Mouse (Mus musculus) limb, embryonic 14.5 days (tissue): ENCODE results near the gene Dcaf1. TPM values are rescaled to one million over a fixed set of nuclear protein-coding genes. Genes with fewer than 3 reads are reported as not detected.

Experiments
- ATAC-seq: fragments of 200-750 bp; cut with Nextera tagmentation; 2 replicates; pipeline ENCODE4 v1.8.0; 2017; ENCODE audit warnings: low read depth, moderate number of reproducible peaks, moderate TSS enrichment; ENCODE audit not compliant: low FRiP score
- DNase-seq: peaks from one replicate; pipeline ENCODE4 v3.0.0-alpha.2; 2015; ENCODE audit warnings: low spot score
- H3K27ac ChIP-seq: fragments of 300-500 bp; sonication (generic); replicated peaks from 2 replicates; pipeline ENCODE4 v1.5.1; 2014; ENCODE audit warnings: low read depth, mild to moderate bottlenecking, low read length, moderate library complexity, mixed read lengths
- H3K27me3 ChIP-seq: fragments of 300-500 bp; sonication (generic); 2 replicates; pipeline ENCODE4 v1.6.1; 2014; ENCODE audit warnings: low read length, mixed read lengths; ENCODE audit not compliant: control insufficient read depth, insufficient read depth
- H3K36me3 ChIP-seq: fragments of 300-500 bp; sonication (generic); 2 replicates; pipeline ENCODE4 v1.6.1; 2014; ENCODE audit warnings: mild to moderate bottlenecking, low read length, moderate library complexity, mixed read lengths; ENCODE audit not compliant: control insufficient read depth, insufficient read depth
- H3K4me1 ChIP-seq: fragments of 300-500 bp; sonication (generic); 2 replicates; pipeline ENCODE4 v1.6.1; 2014; ENCODE audit warnings: antibody characterized with exemption, low read length, mixed read lengths; ENCODE audit not compliant: control insufficient read depth, insufficient read depth
- H3K4me2 ChIP-seq: fragments of 300-500 bp; sonication (generic); replicated peaks from 2 replicates; pipeline ENCODE4 v1.6.1; 2014; ENCODE audit warnings: low read depth, mild to moderate bottlenecking, low read length, moderate library complexity; ENCODE audit not compliant: severe bottlenecking
- H3K4me3 ChIP-seq: fragments of 300-500 bp; sonication (generic); replicated peaks from 2 replicates; pipeline ENCODE4 v1.5.1; 2014; ENCODE audit warnings: low read length
- H3K9ac ChIP-seq: fragments of 300-500 bp; sonication (generic); 2 replicates; pipeline ENCODE4 v1.6.1; 2014; ENCODE audit warnings: mild to moderate bottlenecking, low read depth, low read length, moderate library complexity; ENCODE audit not compliant: severe bottlenecking
- H3K9me3 ChIP-seq: fragments of 300-500 bp; sonication (generic); 2 replicates; pipeline ENCODE4 v1.6.1; 2016; ENCODE audit warnings: low read length; ENCODE audit not compliant: control insufficient read depth
- POLR2A ChIP-seq: fragments of 200-500 bp; IDR thresholded peaks from 2 replicates; pipeline ENCODE4 v1.8.0; 2012; ENCODE audit warnings: inconsistent platforms, mild to moderate bottlenecking, moderate library complexity, borderline replicate concordance; ENCODE audit not compliant: insufficient read depth, insufficient read length; ENCODE audit errors: extremely low read depth
- WGBS: fragments of 180-500 bp; shearing (Covaris S2); extraction: QIAGEN DNeasy Blood & Tissue Kit; methylation state at CpG from one replicate; pipeline ENCODE4 v1.1.7; 2014; 5-methylcytosine and 5-hydroxymethylcytosine counted together
- polyA plus RNA-seq, 2 experiments: library from polyadenylated mRNA; depleted of rRNA in 1 of 2; stranded (reverse) in 1 of 2; unstranded in 1 of 2; fragments of >200 nt; fragmentation: Nextera tagmentation in 1 of 2; extraction: Ambion mirVana in 1 of 2; gene quantifications; 2 replicates each; pipeline versions ENCODE4 v1.2.1 to v1.2.3; 2012 to 2014

Dcaf1 gene
- polyA plus RNA-seq, 2 experiments = 18.4 to 27.6 TPM

DNA sequence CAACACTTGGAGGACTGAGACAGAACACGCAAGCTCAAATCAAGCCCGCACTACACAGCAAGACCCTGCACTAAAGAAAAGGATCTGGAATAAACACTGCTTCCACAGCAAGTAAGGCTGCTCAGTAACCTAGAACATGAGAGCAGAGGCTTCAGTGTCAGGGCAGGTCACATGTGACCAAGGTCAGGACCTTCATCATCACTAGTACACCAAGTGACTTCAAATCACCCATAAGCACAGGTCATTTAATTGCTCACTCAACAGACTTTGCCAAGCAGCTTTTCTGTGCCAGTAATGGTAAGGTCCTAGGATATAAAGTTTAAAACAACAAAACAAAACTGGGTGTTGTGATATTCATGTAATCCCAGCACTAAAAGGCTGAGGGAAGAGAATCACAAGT lies 38.1 kb upstream of the Dcaf1 start:
- ATAC-seq (no peak), DNase-seq (no peak)
- Histone ChIP-seq H3K9me3 (no peaks in the 10 kb centered on the region), H3K36me3 (no peaks in the 10 kb centered on the region), H3K4me2 (no peak overlapping the region), H3K27ac (no peak overlapping the region), H3K4me3 (no peak overlapping the region), H3K27me3 (no peaks in the 10 kb centered on the region), H3K4me1 (peaks cover 5% of the 10 kb centered on the region), H3K9ac (no peak overlapping the region)
- no peak for TF ChIP-seq POLR2A
- WGBS = 91% methylated on average over 2 of the region's 2 CpGs

GRCm38 (mm10) chr9:106785206-106785605 lies 36.5 kb upstream of the Dcaf1 start:
- no peaks in the 10 kb centered on the region for H3K9me3 ChIP-seq
- H3K27ac ChIP-seq = no peak overlapping the region
- no peaks in the 10 kb centered on the region for H3K36me3 ChIP-seq
- 79% methylated on average over 3 of the region's 3 CpGs for WGBS
- no peak overlapping the region for H3K9ac ChIP-seq
- ATAC-seq (no peak), DNase-seq (no peak)
- no peak for TF ChIP-seq POLR2A
- H3K4me2 ChIP-seq = no peak overlapping the region
- no peaks in the 10 kb centered on the region for H3K27me3 ChIP-seq
- no peak overlapping the region for H3K4me3 ChIP-seq
- H3K4me1 ChIP-seq = peaks cover 11% of the 10 kb centered on the region

DNA sequence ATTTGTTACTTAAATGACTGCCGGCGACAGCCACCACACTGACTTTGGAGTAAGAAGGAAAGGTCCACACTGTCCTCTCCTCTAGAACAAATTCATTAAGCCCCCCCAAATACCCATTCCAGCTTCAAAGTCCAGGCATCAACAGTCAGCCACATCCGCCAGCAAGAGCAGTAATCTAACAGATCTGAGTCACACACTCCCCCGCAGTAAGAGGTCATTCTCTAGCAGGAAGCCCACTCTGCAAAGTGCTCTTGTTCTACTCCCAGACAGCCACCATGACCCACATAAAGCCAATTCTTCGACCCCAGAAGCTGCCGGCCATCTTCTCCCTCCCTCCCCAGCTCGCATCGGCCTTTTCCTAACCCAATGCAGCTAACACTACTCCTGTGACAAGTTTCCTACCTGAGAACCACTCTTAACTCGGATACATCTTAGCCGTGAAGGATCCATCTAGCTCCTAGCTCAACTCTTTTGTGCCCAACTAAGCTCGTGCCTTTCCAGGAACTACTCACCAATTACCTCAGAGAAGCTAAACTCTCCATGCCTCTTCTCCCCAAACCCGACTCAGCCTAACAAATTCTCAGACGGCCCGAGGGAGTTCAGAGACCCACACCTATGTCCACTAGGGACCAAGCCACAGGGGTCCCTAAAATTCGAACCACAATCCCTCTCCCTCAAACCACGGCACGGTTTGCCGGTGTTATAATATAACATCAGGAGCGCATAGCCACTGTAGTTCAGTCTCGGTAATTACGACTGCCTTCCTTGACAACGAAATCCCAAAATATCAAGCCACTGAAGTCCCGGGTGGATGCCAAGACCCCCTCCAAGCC lies 33.5 kb upstream of the Dcaf1 start:
- Histone ChIP-seq H3K4me3 (peak overlapping the region; percentile 100), H3K4me2 (peak overlapping the region; percentile 89), H3K36me3 (no peaks in the 10 kb centered on the region), H3K9me3 (no peaks in the 10 kb centered on the region), H3K4me1 (peaks cover 11% of the 10 kb centered on the region), H3K27ac (peak overlapping the region; percentile 85), H3K9ac (peak overlapping the region; percentile 99), H3K27me3 (no peaks in the 10 kb centered on the region)
- DNase-seq = no peak
- no peak for ATAC-seq
- TF ChIP-seq POLR2A = no peak
- 8% methylated on average over 23 of the region's 23 CpGs for WGBS

- peak within 1 kb of the TSS; percentile 85 for H3K27ac ChIP-seq
- no peaks in the 10 kb centered on the region for H3K36me3 ChIP-seq
- H3K4me2 ChIP-seq = peak within 1 kb of the TSS; percentile 89
- peaks cover 11% of the 10 kb centered on the region for H3K4me1 ChIP-seq
- no peaks in the 10 kb centered on the region for H3K9me3 ChIP-seq
- no peaks in the 10 kb centered on the region for H3K27me3 ChIP-seq
- 0 out of 2 replicates have a peak, but pooled peaks have one; percentile 68 for TF ChIP-seq POLR2A
- H3K4me3 ChIP-seq = peak within 1 kb of the TSS; percentile 100
- DNase-seq = peak; percentile 79
- peak; percentile 90 for ATAC-seq
- peak within 1 kb of the TSS; percentile 99 for H3K9ac ChIP-seq
- WGBS = under 1% methylated on average over 45 of the region's 49 CpGs
Measured at GRCm38 (mm10) chr9:106788812-106789321, 32.8 kb upstream of the Dcaf1 start, which contains the start of gene Rad54l2. TSS of gene Rad54l2 (minus strand) at chr9:106789194.

DNA sequence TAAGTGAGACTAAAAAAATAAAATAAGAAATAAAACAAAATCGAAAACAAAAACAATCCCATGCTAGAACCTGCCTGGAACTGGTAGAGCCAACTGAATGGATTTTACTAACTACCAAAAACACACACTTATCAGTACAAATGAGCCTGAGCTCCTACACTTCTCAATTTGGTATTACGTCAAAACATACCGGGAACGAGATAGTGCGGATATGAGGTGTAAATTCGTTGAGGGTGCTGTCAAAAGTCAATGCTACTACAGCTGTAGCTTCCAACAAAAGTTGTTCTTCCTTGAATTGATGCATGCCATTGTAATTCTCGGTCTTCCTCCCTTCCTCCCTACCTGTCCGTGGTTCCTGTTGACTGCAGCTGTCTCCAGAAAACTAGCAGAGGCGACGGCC lies 32.3 kb upstream of the Dcaf1 start:
- WGBS = 20% methylated on average over 10 of the region's 10 CpGs
- Histone ChIP-seq H3K36me3 (no peaks in the 10 kb centered on the region), H3K9me3 (no peaks in the 10 kb centered on the region), H3K27me3 (no peaks in the 10 kb centered on the region), H3K4me2 (peak overlapping the region; percentile 89), H3K27ac (no peak overlapping the region; the same call in 1 of the 2 replicates), H3K9ac (peak overlapping the region; percentile 99), H3K4me1 (peaks cover 11% of the 10 kb centered on the region), H3K4me3 (peak overlapping the region; percentile 100)
- no peak for TF ChIP-seq POLR2A
- ATAC-seq (0 out of 2 replicates have a peak, but pooled peaks have one; percentile 4), DNase-seq (no peak)
